Mouse (Mus musculus) hindbrain, embryonic 16.5 days (tissue): ENCODE measurements at regions not wholly inside any gene's neighbourhood (a gene's known extent, or its start where the extent isn't known, plus 50 kb on each side); places are given as distances from the start of the nearest gene placed in this dataset.

Source experiments
- ATAC-seq: fragments of 200-750 bp; cut with Nextera tagmentation; 2 replicates; pipeline ENCODE4 v1.8.0; 2017; ENCODE audit warnings: moderate TSS enrichment, moderate library complexity
- H3K27ac ChIP-seq: fragments of 300-500 bp; sonication (generic); 2 replicates; pipeline ENCODE4 v1.5.1; 2014; ENCODE audit warnings: low read depth, mild to moderate bottlenecking, control low read depth, low read length, moderate library complexity
- H3K27me3 ChIP-seq: fragments of 300-500 bp; sonication (generic); replicated peaks from 2 replicates; pipeline ENCODE4 v1.6.1; 2014; ENCODE audit warnings: low read length; ENCODE audit not compliant: control insufficient read depth, insufficient read depth
- H3K36me3 ChIP-seq: fragments of 300-500 bp; sonication (generic); 2 replicates; pipeline ENCODE4 v1.6.1; 2014; ENCODE audit warnings: mild to moderate bottlenecking, low read length, moderate library complexity, mixed read lengths; ENCODE audit not compliant: control insufficient read depth, insufficient read depth
- H3K4me1 ChIP-seq: fragments of 300-500 bp; sonication (generic); 2 replicates; pipeline ENCODE4 v1.6.1; 2014; ENCODE audit warnings: low read depth, low read length; ENCODE audit not compliant: control insufficient read depth, insufficient read depth
- H3K4me2 ChIP-seq: fragments of 300-500 bp; sonication (generic); 2 replicates; pipeline ENCODE4 v1.6.1; 2014; ENCODE audit warnings: mild to moderate bottlenecking, low read length, control low read depth, moderate library complexity
- H3K4me3 ChIP-seq: fragments of 300-500 bp; sonication (generic); 2 replicates; pipeline ENCODE4 v1.5.1; 2014; ENCODE audit warnings: mild to moderate bottlenecking, low read length, control low read depth, moderate library complexity
- H3K9ac ChIP-seq: fragments of 300-500 bp; sonication (generic); 2 replicates; pipeline ENCODE4 v1.6.1; 2014; ENCODE audit warnings: low read depth, mild to moderate bottlenecking, control low read depth, low read length, moderate library complexity
- H3K9me3 ChIP-seq: fragments of 300-500 bp; sonication (generic); 2 replicates; pipeline ENCODE4 v1.6.1; 2014; ENCODE audit warnings: mild to moderate bottlenecking, low read length, moderate library complexity; ENCODE audit not compliant: control insufficient read depth
- WGBS: fragments of 180-500 bp; shearing (Covaris S2); extraction: QIAGEN DNeasy Blood & Tissue Kit; methylation state at CpG from one replicate; pipeline ENCODE4 v1.1.7; 2014; 5-methylcytosine and 5-hydroxymethylcytosine counted together

DNA sequence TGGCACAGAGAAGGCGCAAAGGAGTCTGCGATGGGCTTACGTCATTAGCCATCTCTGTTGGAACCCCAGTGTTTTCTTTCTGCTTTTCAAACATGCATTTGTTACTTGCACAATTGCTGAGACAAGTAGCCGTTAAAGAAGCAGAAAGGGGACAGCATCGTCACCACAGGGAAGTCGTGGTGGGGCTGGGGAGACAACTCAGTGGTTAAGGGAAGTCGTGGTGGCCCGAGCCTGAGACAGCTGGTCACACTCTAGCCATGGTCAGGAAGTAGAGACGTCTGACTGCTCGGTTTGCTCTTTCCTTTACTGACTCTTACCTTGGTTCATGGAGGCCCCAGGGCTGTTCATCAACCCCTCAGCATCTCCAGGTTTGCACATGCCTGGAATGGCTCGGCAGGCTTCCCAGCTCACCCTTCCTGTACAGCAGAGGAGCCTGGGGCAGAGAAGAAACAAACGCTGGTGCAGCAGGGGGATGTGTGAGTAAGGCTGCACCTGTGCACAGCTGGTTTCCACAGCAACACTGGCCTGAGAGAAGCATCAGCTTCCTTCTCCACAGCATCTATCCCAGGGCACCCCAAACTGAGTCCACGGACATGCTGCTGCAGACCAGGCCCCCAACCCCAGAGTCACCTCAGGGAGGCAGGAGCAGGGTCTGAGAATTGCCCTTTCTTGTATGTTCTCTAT is 135.6 kb upstream of the Rreb1 start:
- no peaks in the 10 kb centered on the region for H3K9me3 ChIP-seq
- no peak for ATAC-seq
- no peak overlapping the region for H3K4me3 ChIP-seq
- no peaks in the 10 kb centered on the region for H3K36me3 ChIP-seq
- H3K9ac ChIP-seq: no peak overlapping the region
- no peak overlapping the region; the same call in 1 of the 2 replicates for H3K27ac ChIP-seq
- H3K4me1 ChIP-seq: no peaks in the 10 kb centered on the region
- no peak overlapping the region for H3K4me2 ChIP-seq
- 53% methylated on average over 13 of the region's 13 CpGs for WGBS
- H3K27me3 ChIP-seq: no peaks in the 10 kb centered on the region

DNA sequence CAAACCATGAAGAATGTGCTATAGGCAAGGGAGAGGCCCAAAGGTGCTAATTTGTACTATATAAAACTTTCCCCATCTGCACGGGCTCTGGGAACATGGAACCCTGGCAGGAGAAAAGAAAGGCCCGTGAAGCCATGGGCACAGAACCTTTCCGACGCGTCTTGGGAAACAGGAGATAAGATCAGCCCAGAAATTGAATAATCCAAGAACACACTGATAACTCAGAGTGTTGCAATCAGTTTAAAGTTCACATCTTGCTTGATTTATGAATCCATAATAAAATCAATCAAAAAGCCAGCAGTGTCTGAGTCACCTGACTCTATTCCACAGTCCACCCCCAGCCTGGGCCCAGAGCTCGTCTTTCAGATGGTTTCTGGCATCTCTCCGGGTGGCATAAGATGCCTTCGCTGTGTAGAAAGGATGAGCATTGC is 133.4 kb upstream of the Rreb1 start:
- H3K27ac ChIP-seq: no peak overlapping the region
- ATAC-seq: no peak
- 86% methylated on average over 8 of the region's 8 CpGs for WGBS

DNA sequence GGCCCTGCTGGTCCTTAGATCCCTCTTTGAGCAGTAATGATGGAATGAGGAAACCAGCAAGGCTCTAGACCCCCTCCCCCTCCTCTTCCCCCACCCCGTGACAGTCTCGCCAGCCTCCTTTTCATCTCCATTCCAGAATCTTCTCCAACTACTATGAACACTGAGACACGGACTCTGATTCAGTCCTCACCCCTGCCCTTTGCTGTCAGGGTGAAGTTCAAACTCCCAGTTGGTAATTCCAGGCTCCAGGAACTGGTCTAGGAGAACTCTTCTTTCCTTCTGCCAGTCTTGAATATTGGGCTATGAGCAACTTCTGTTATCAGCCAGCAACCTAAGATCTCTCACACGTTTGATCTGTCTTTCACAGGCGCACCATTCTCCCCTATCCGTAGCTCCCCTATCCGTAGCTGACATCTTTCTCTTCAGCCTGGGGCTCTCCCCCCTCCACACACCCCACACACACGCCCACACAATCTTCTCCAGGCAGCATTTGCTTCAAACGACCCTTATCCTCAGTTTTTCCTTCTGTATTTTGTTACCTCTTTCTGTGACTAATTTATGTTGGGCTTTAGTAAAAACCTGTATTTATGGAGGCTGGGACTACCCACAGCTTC is 128.6 kb upstream of the Rreb1 start:
- ATAC-seq: no peak
- 72% methylated on average over 9 of the region's 9 CpGs for WGBS

More for the DNA sequence above, 133.4 kb upstream of the Rreb1 start:
- Histone ChIP-seq H3K4me2 (no peak overlapping the region), H3K27me3 (no peaks in the 10 kb centered on the region), H3K9me3 (no peaks in the 10 kb centered on the region), H3K36me3 (no peaks in the 10 kb centered on the region), H3K4me1 (no peaks in the 10 kb centered on the region), H3K4me3 (no peak overlapping the region), H3K9ac (no peak overlapping the region)

DNA sequence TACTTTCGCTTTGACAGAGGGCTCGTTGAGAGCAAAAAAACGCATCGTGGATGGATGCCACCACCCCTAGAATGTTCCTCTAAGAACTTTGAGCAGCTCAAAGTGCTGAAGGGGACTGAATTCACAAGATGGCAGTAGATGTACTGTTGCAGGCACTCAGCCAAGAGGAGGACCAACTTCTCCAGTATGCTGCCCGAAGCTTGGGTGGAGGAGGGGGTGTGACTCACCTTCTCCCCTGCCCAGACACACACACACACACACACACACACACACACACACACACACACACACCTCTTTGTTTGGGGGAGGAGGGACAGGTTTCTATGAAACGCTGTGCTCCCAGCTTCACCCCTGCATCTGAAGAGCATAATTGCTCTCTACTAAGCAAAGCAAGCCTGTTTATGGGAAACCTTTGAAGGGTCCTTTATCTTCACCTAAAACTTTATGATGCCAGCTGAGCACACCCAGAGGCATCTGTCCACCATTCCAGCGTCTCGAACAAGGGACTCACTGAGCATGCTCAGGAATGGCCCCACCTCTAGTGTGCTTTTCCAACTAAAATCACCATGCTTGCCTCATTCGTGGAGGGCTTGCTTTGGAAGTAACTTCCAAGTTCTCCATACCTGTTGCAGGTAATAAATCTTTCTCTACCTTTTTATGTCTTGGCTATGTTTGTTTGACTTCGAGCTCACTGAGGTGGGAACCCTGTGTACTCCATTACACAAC is 126.8 kb upstream of the Rreb1 start:
- Histone ChIP-seq H3K9me3 (no peaks in the 10 kb centered on the region), H3K9ac (no peak overlapping the region), H3K36me3 (no peaks in the 10 kb centered on the region), H3K4me1 (no peaks in the 10 kb centered on the region), H3K27me3 (no peaks in the 10 kb centered on the region), H3K27ac (no peak overlapping the region), H3K4me3 (no peak overlapping the region), H3K4me2 (no peak overlapping the region)
- ATAC-seq: no peak
- WGBS: 88% methylated on average over 10 of the region's 10 CpGs

More for the DNA sequence above, 128.6 kb upstream of the Rreb1 start:
- H3K9ac ChIP-seq: no peak overlapping the region
- no peak overlapping the region for H3K4me3 ChIP-seq
- no peak overlapping the region for H3K27ac ChIP-seq
- H3K4me2 ChIP-seq: no peak overlapping the region
- H3K4me1 ChIP-seq: no peaks in the 10 kb centered on the region
- H3K27me3 ChIP-seq: no peaks in the 10 kb centered on the region
- H3K9me3 ChIP-seq: no peaks in the 10 kb centered on the region
- no peaks in the 10 kb centered on the region for H3K36me3 ChIP-seq

DNA sequence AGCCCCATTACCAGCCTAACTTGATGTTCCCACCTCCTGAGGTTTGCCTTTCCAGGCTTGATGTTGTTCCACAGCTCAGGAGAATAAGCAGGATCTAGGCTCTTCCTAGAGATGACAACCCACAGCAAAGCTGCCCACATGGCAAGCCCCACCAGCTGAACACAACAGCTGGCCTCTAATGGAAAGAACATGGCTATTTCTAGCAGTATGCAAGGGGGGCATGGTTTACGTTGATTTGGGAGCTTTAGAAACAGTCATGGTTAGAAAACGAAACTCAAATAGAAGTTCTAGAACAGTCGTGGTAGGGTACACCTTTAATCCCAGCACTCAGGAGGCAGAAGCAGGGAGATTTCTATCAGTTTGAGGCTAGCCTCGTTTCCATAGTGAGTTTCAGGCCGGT is 123.5 kb upstream of the Rreb1 start:
- Histone ChIP-seq H3K4me1 (no peaks in the 10 kb centered on the region), H3K4me3 (no peak overlapping the region), H3K4me2 (no peak overlapping the region), H3K27me3 (no peaks in the 10 kb centered on the region), H3K9me3 (no peaks in the 10 kb centered on the region), H3K9ac (no peak overlapping the region), H3K27ac (no peak overlapping the region), H3K36me3 (no peaks in the 10 kb centered on the region)
- no peak for ATAC-seq
- WGBS: 85% methylated on average over 5 of the region's 5 CpGs

DNA sequence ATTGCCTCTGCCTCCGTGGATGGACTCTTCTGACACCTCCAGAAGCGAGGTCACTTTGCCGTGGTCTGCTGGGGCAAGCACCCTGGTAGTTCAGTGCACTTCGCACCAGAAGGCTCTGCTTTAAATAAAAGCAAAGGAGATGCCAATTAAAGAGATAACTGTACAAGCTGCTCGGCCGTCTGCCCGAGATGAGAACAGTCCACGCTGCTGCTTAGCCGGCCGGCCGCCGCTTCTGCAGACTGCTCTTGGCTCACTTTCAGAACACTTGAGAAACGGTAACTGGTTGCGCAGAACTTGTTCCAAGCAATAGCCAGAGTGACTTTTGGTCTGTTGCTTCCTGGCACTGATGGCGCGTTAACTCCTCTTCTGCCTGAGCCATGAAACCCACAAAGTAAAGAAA is 121.0 kb upstream of the Rreb1 start:
- Histone ChIP-seq H3K4me3 (no peak overlapping the region), H3K9ac (no peak overlapping the region), H3K4me1 (no peaks in the 10 kb centered on the region), H3K27ac (no peak overlapping the region), H3K36me3 (no peaks in the 10 kb centered on the region), H3K9me3 (no peaks in the 10 kb centered on the region), H3K27me3 (no peaks in the 10 kb centered on the region), H3K4me2 (no peak overlapping the region)
- no peak for ATAC-seq
- 71% methylated on average over 16 of the region's 16 CpGs for WGBS

DNA sequence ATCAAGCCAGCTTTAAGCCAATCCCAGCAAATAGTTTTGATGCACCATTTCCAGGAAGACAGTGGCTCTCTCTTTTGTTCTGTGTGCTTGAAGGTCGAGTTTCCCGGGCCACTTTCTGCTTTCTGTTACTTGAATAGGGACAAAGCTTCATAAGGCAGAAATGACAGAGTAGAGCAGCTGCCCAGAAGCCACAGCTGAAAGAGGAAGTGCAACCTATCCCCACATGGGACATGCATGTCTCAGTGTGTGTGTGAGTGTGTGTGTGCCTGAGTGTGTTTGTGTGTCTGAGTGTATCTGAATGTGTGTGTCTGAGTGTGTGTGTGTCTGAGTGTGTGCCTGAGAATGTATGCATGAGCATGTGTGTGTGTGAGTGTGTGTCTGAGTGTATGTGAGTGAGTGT is 120.2 kb upstream of the Rreb1 start:
- Histone ChIP-seq H3K36me3 (no peaks in the 10 kb centered on the region), H3K9ac (no peak overlapping the region), H3K4me1 (no peaks in the 10 kb centered on the region), H3K4me2 (no peak overlapping the region), H3K4me3 (no peak overlapping the region), H3K9me3 (no peaks in the 10 kb centered on the region), H3K27ac (no peak overlapping the region), H3K27me3 (no peaks in the 10 kb centered on the region)
- no peak for ATAC-seq
- 63% methylated on average over 2 of the region's 2 CpGs for WGBS

DNA sequence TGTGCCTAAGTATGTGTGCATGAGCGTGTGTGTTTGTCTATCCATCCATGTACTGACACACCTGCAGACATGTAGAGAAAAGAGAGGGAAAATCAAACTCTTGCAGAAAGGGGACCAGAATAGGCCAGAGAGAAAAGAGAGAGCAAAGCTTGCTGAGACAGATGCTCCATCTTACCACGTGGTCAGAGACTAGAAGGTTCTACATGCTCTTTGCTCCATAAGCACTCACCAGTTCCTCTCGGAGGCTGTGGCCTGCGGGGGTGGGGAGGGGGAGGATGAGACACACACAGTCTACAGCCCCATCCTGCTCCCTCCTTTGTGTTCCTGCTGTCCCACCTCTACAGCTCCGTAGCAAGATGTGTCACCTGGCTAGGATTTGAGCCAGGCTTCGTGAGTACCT is 119.7 kb upstream of the Rreb1 start:
- Histone ChIP-seq H3K36me3 (no peaks in the 10 kb centered on the region), H3K9ac (no peak overlapping the region), H3K27ac (no peak overlapping the region), H3K4me1 (no peaks in the 10 kb centered on the region), H3K27me3 (no peaks in the 10 kb centered on the region), H3K9me3 (no peaks in the 10 kb centered on the region), H3K4me2 (no peak overlapping the region), H3K4me3 (no peak overlapping the region)
- 82% methylated on average over 6 of the region's 6 CpGs for WGBS
- ATAC-seq: no peak

DNA sequence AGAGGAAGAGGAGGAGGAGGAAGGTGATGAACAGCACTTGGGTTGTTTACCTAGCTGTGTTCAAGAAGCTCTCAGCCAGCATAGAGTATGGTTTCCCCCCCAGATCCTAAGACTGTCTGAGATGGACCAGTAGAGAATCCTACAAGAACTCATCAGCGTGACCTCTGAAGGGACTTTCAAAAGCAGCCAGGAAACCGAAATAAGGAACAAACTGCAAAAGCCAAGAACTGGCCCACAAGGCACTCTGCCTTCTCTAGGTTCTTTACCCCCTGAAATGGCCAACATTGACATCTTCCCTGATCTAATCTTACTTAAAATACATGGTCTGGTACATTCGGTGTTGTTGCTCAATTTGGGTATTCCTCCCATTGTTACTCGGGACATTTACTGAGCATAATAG is 118.1 kb upstream of the Rreb1 start:
- Histone ChIP-seq H3K4me2 (no peak overlapping the region), H3K9me3 (no peaks in the 10 kb centered on the region), H3K4me1 (no peaks in the 10 kb centered on the region), H3K36me3 (no peaks in the 10 kb centered on the region), H3K27ac (no peak overlapping the region), H3K4me3 (no peak overlapping the region), H3K9ac (no peak overlapping the region), H3K27me3 (no peaks in the 10 kb centered on the region)
- 90% methylated on average over 4 of the region's 4 CpGs for WGBS
- ATAC-seq: no peak
